Mouse (Mus musculus): ENCODE results near the gene Gbp8.
"Not testable (repeated sequence)": the region's sequence is repeated elsewhere in the genome, so short reads cannot be mapped to it uniquely, and the experiment has no call there.

Gbp8 gene

DNA sequence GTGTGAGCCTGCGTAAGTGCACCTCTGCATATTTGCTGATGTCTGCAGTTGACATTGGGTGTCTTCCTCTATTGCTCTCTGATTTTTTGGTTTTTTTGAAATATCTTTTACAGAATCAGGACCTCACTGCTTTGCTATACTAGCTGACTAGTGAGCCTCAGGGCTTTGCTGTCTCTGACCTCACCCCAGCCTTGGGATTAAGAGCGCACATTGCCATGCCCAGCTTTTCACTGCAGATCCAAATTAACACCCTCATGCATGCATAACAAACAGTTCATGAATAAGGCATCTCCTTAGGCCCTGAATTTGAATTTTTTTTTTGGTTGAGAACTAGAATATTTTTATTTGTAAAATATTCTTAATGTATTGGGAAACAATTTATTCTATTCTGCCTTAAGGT is 84.1 kb downstream of the Gbp8 start:
- no peak for DNase-seq (ENCODE audit: low read depth)

DNA sequence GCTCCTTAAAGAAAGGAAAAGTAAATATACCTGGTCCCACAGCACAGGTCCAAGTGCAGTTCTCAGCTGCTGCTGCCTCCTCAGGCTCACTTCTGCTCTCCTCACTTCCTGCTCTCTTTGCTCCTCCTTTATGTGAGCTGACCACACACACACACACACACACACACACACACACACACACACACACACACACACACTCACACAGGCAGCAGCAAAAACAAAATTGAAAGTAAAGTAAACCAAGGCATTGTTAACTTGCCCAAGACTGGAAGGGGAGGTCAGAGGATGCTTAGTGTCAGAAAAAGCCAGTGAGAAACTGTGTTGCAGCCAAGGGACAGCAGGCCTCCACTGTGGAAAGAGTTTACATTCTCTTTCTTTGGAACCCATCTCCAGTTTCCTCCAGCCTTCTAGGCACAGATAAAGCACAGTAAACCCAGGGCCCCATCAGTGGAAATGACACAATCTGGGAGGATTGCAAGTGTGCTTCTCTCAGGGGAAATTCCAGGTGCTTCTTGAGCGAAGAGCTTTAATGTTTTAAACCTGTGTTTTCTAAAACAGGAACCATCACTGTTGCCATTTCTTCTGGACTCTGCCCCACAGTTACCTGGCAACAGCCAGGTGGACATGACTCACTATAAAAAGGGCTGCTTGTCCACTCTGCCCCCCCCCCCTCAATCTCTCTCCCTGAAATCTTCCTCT is 85.7 kb downstream of the Gbp8 start:
- not testable (repeated sequence) for DNase-seq (ENCODE audit: low read depth)

DNA sequence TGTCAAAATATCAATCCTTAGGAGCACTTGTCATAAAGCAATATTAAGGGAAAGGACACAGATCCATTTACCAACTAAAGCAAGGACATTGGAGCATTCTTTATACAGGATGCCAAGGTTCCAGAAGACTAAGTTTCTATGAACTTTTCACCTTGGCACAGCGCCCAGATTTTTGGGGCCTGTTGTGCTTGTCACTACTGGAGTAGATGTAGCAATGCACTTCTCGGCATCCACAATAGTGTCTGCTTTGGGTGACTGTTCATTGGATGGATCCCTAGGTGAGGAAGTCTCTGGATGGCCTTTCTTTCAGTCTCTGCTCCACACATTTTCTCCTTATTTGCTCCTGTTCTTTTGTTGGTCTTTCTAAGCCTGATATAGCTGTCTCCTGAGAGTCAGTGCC is 107.0 kb downstream of the Gbp8 start:
- DNase-seq (ENCODE audit: low read depth) = no peak

DNA sequence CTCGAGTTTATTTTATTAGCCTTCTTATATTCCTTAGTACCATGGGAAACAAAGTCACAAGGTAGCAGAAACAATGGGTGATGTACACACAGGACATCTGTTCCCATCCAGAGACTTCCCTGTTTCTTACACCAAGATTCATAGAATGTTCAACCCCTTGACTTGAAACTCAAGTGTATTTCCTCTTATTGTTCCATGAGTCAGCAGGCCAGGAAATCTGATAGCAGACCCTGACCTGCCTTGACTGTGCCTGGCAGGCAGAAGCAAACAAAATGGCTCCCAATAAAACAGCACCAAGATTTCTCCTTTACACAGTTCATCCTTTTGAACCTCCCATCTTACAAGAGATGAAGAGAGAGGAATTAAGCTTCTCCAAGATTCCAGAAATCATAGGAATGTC is 126.8 kb downstream of the Gbp8 start:
- peak; percentile 7 for DNase-seq (ENCODE audit: low read depth)

DNA sequence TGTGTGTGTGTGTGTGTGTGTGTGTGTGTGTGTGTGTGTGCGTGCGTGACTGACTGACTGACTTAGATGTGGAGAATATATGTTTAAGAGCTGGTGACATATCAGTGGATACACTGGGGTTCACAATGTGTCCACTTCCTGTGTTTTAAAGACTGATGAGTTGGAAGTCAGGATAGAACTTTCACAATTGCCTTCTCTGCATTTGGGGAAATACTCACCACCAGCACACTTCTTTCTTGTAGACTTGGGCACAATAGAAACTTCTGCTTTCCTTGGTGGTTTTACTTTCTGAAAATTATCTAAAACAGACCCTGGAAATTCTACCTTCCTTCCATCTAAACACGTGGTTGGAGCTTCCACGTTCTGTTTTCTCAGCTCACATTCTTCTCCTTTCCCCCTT is 127.8 kb downstream of the Gbp8 start:
- DNase-seq (ENCODE audit: low read depth) = no peak

DNA sequence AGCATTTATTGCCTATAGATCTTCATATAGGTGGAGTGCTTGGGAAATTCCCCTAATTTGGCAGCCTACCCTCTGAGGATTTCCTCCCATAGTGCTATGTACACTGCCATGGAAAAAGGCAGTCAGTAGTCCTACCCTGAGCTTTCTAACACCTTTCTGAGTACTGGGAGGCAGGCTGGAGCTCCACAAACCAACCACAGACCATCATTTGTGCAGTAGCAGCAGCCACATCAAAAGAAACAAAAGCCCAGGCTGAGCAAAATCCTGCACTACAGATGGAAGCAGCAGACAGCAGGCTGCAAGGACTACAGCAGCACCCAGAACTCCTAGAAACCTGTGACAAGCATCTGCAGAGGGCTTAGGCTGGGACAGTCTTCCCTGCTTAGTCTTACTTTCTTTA is 129.0 kb downstream of the Gbp8 start:
- DNase-seq (ENCODE audit: low read depth) = no peak

DNA sequence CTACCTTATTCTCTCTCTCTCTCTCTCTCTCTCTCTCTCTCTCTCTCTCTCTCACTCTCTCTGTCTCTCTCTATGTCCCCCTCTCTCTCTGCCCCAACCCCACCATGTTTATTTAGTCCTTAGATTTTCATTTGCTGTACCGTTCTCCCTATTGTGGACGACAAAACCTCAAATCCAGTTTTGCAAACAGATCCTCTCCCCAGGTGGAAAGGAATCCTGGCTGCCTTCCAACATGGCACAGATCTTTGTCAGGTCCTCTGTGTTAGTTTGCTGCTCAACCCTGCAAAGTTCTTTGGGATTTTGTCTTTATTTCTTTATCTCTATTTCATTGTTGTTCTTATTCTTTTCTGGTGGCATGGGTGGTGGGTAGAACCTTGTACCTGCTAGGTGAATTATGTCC is 149.9 kb downstream of the Gbp8 start:
- DNase-seq (ENCODE audit: low read depth) = no peak

DNA sequence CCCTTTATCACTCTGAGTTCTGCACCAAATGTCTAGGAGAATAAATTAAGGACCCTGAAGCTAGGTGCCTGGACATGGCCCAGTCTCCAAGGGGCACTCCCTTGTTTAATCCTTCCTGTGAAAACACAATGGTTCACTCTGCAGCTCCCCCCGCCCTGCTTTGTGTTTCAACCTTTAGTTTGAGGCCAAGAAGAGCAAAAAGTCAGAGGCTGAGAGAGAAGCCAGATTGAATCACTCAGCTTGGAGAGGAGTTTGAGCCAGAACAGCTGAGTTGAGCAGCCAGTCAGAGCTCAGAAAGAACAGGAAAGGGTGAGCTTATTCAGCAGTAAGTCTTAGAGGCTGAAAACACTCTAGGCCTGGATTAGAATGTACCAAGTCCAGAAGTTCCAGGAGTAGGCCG is 151.3 kb downstream of the Gbp8 start:
- no peak for DNase-seq (ENCODE audit: low read depth)

DNA sequence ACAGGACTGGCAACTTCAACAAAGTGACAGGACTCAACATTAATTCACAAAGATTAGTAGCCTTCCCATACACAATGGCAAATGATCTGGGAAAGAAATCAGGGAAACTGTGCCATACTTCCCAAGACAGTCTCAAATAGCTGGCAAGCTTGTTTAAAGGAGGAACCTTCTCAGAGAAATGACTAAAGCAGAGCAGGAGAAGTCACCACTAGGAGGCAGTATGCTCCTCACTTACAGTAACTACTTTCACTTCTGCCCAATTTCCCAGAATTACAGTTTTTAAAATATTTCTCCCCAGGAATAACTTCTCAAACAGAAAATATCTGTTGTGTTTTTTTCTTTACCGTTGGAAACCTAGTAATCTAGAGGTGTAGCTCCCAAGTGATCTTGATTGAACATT is 152.6 kb downstream of the Gbp8 start:
- DNase-seq (ENCODE audit: low read depth) = peak; percentile 76

DNA sequence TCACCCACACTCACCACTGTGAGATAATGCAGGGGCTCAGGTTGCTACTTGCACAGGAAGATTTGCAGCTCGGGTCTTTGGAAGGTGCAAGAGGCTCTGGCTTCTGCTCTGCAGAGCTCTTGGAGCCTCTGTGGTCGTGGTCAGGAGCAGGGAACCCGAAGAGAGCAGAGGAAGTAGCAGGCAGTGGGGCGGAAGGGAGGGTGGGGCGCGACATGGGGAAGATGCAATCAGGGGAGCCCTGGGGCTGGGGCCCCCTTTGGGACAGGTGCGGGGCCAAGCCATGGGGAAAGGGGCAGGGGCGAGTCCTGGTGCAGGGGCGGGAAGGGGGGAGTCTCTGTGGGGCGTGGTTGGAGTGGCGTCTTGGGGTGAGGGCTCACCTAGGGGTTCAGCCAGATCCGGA is 156.8 kb downstream of the Gbp8 start, which contains the start of gene Abcg3:
Abcg3 (minus strand) TSS at position 184 of the 400 bp plus-strand sequence.
- peak; percentile 5 for DNase-seq (ENCODE audit: low read depth)

DNA sequence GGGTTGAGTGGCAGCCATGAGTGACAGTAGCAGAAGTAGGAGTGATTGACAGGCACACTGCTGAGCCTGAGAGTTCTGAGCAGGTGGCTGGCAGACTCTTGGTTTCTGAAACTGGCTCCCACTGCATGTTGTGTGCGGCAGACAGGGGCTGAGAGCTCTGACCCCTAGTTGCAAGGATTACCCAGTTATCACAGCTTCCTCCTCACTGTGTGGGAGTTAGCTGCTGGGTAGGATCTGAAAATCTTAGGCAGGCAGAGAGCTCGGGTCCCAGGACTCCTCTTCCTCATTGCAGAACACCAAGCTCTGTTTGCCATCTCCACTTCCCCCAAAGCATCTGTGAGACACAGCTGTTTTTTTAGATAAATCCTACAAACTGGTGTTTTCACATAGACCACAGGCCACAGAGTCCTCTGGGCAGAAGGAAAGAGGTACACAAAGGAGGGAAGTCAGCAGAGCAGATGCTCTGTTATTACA is 160.3 kb downstream of the Gbp8 start:
- no peak for DNase-seq (ENCODE audit: low read depth)

Data from 416B (cell line).